Mouse (Mus musculus) neural tube, embryonic 14.5 days (tissue): ENCODE measurements at regions not wholly inside any gene's neighbourhood (a gene's known extent, or its start where the extent isn't known, plus 50 kb on each side); places are given as distances from the start of the nearest gene placed in this dataset.
"Not testable (repeated sequence)": the region's sequence is repeated elsewhere in the genome, so short reads cannot be mapped to it uniquely, and the experiment has no call there.

ENCODE experiments used
- ATAC-seq: fragments of 200-750 bp; cut with Nextera tagmentation; 2 replicates; pipeline ENCODE4 v1.8.0; 2017; ENCODE audit warnings: low read depth, mild to moderate bottlenecking, moderate TSS enrichment, moderate library complexity
- H3K27ac ChIP-seq: fragments of 300-500 bp; sonication (generic); 2 replicates; pipeline ENCODE4 v1.5.1; 2014; ENCODE audit warnings: low read depth, mild to moderate bottlenecking, control low read depth, low read length, moderate library complexity, mixed read lengths
- H3K27me3 ChIP-seq: fragments of 300-500 bp; sonication (generic); 2 replicates; pipeline ENCODE4 v1.6.1; 2014; ENCODE audit warnings: low read length; ENCODE audit not compliant: control insufficient read depth, insufficient read depth
- H3K36me3 ChIP-seq: fragments of 300-500 bp; sonication (generic); 2 replicates; pipeline ENCODE4 v1.6.1; 2014; ENCODE audit warnings: low read length, mixed read lengths; ENCODE audit not compliant: control insufficient read depth, insufficient read depth
- H3K4me1 ChIP-seq: fragments of 300-500 bp; sonication (generic); 2 replicates; pipeline ENCODE4 v1.6.1; 2014; ENCODE audit warnings: low read length; ENCODE audit not compliant: control insufficient read depth, insufficient read depth
- H3K4me2 ChIP-seq: fragments of 300-500 bp; sonication (generic); 2 replicates; pipeline ENCODE4 v1.6.1; 2014; ENCODE audit warnings: mild to moderate bottlenecking, low read depth, low read length, control low read depth
- H3K4me3 ChIP-seq: fragments of 300-500 bp; sonication (generic); 2 replicates; pipeline ENCODE4 v1.5.1; 2014; ENCODE audit warnings: low read depth, low read length, control low read depth, mixed read lengths
- H3K9ac ChIP-seq: fragments of 300-500 bp; sonication (generic); replicated peaks from 2 replicates; pipeline ENCODE4 v1.6.1; 2014; ENCODE audit warnings: low read depth, mild to moderate bottlenecking, control low read depth, low read length, mixed read lengths
- H3K9me3 ChIP-seq: fragments of 300-500 bp; sonication (generic); 2 replicates; pipeline ENCODE4 v1.6.1; 2016; ENCODE audit warnings: low read length; ENCODE audit not compliant: control insufficient read depth
- WGBS: fragments of 180-500 bp; shearing (Covaris S2); extraction: QIAGEN DNeasy Blood & Tissue Kit; methylation state at CpG from one replicate; pipeline ENCODE4 v1.1.7; 2014; 5-methylcytosine and 5-hydroxymethylcytosine counted together

GRCm38 (mm10) chr4:71306690-71307089, 451.1 kb downstream of the Gm11232 start:
- Histone ChIP-seq H3K4me3 (no peak overlapping the region), H3K9me3 (no peaks in the 10 kb centered on the region), H3K4me2 (no peak overlapping the region), H3K36me3 (no peaks in the 10 kb centered on the region), H3K27me3 (no peaks in the 10 kb centered on the region), H3K9ac (no peak overlapping the region), H3K27ac (no peak overlapping the region), H3K4me1 (no peaks in the 10 kb centered on the region)
- ATAC-seq = no peak
- 86% methylated on average over 6 of the region's 6 CpGs for WGBS

DNA sequence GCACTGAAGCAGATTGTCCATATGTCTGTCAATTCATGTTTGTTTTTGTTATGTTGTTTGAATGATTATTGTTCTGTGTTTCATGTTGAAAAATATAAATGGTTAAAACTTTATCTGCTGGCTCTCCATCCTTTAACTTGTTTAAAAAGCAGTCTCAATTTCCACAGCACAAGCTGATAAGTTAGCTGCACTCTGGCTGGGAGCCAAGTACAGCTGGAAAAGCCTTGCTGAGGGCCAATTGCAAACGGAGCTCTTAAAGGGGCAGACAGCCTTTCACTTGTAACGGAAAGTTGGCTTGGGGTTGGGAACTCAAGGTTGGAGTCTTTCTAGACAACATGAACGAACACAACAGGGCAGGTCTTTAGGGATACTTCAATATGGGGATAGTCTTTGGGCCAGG, 462.0 kb downstream of the Gm11232 start:
- not testable (repeated sequence) for ATAC-seq

DNA sequence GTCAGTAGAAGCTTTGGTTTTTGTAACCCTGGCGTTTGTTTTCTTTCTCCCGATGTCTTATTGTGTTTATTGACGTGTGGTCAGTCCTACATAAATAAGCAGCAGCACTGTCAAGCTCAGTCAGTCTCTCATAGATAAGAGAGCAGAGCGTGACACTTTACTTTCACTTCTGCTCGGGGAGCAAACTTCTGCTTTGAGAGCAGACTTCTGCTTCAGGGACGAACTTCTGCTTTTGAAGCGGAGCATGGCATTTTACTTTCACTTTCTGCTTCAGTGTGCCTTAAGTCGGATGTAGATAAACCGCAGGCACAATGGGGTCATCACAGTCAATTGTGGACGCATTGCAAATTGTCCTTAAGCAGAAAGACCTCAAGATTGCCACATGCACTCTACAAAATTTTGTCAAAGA, 466.0 kb downstream of the Gm11232 start:
- H3K4me1 ChIP-seq = no peaks in the 10 kb centered on the region
- H3K27ac ChIP-seq = no peak overlapping the region
- no peaks in the 10 kb centered on the region for H3K36me3 ChIP-seq
- no peak overlapping the region for H3K4me3 ChIP-seq
- no peak for ATAC-seq
- H3K9ac ChIP-seq = no peak overlapping the region
- H3K27me3 ChIP-seq = no peaks in the 10 kb centered on the region
- 0 out of 2 replicates have a peak, but pooled peaks cover 2% of the 10 kb centered on the region for H3K9me3 ChIP-seq
- 94% methylated on average over 10 of the region's 10 CpGs for WGBS
- H3K4me2 ChIP-seq = no peak overlapping the region

More for the DNA sequence above, 462.0 kb downstream of the Gm11232 start:
- H3K27ac ChIP-seq, H3K9ac ChIP-seq, H3K36me3 ChIP-seq, H3K27me3 ChIP-seq, H3K4me1 ChIP-seq, H3K9me3 ChIP-seq, H3K4me2 ChIP-seq, H3K4me3 ChIP-seq: not testable (repeated sequence)
- 80% methylated on average over 3 of the region's 3 CpGs for WGBS

DNA sequence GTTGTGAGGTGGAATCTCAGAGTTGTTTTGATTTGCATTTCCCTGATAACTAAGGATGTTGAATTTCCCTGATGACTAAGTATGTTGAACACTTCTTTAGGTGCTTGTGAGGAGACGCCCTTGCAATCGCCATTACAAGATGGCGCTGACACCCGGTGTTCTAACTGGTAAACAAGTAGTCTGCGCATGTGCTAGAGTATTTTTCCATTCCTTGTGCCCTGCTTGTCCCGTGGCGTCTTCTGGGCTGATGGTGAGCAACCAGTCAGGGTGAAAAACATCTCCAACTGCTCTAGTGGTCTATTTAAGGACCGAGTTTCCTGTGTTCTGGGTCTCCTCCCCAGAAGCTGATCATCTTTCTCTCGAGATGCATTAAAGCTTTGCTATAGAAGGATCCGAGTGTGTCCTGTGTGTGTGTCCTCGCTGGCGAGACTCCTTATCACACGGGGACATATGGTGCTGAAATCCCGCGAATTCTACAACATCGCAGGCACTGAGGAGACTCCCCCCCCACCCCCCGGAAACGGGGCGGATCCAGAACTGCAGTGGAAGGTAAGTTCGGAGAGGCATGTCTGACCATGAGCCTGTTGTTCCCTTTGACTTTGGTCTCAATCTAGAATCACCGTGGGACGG, 466.5 kb downstream of the Gm11232 start:
- H3K27me3 ChIP-seq, H3K4me1 ChIP-seq, H3K4me3 ChIP-seq, H3K27ac ChIP-seq, H3K9ac ChIP-seq, H3K36me3 ChIP-seq, H3K9me3 ChIP-seq, H3K4me2 ChIP-seq, ATAC-seq: not testable (repeated sequence)
- 94% methylated on average over 22 of the region's 22 CpGs for WGBS

- H3K9ac ChIP-seq = no peak overlapping the region
- H3K4me1 ChIP-seq = no peaks in the 10 kb centered on the region
- H3K9me3 ChIP-seq = 0 out of 2 replicates have a peak, but pooled peaks cover under 1% of the 10 kb centered on the region
- H3K4me2 ChIP-seq = no peak overlapping the region
- no peak overlapping the region for H3K27ac ChIP-seq
- H3K27me3 ChIP-seq = no peaks in the 10 kb centered on the region
- no peaks in the 10 kb centered on the region for H3K36me3 ChIP-seq
- ATAC-seq = no peak
- no peak overlapping the region for H3K4me3 ChIP-seq
- WGBS = 95% methylated on average over 1 of the region's 1 CpGs
Measured at GRCm38 (mm10) chr4:71283147-71283546, 474.6 kb downstream of the Gm11232 start.

GRCm38 (mm10) chr4:71279710-71280109, 478.1 kb downstream of the Gm11232 start:
- H3K4me2 ChIP-seq = no peak overlapping the region
- no peak for ATAC-seq
- H3K36me3 ChIP-seq = no peaks in the 10 kb centered on the region
- H3K9me3 ChIP-seq = no peaks in the 10 kb centered on the region
- H3K27me3 ChIP-seq = no peaks in the 10 kb centered on the region
- 88% methylated on average over 1 of the region's 1 CpGs for WGBS
- no peak overlapping the region for H3K9ac ChIP-seq
- no peak overlapping the region for H3K4me3 ChIP-seq
- H3K27ac ChIP-seq = no peak overlapping the region
- no peaks in the 10 kb centered on the region for H3K4me1 ChIP-seq

GRCm38 (mm10) chr4:71259897-71260296, 497.9 kb downstream of the Gm11232 start:
- H3K9me3 ChIP-seq = no peaks in the 10 kb centered on the region
- no peak overlapping the region for H3K4me3 ChIP-seq
- H3K4me2 ChIP-seq = no peak overlapping the region
- no peak for ATAC-seq
- no peaks in the 10 kb centered on the region for H3K27me3 ChIP-seq
- H3K27ac ChIP-seq = no peak overlapping the region
- no peaks in the 10 kb centered on the region for H3K4me1 ChIP-seq
- no peak overlapping the region for H3K9ac ChIP-seq
- no peaks in the 10 kb centered on the region for H3K36me3 ChIP-seq
- WGBS = 84% methylated on average over 2 of the region's 2 CpGs

DNA sequence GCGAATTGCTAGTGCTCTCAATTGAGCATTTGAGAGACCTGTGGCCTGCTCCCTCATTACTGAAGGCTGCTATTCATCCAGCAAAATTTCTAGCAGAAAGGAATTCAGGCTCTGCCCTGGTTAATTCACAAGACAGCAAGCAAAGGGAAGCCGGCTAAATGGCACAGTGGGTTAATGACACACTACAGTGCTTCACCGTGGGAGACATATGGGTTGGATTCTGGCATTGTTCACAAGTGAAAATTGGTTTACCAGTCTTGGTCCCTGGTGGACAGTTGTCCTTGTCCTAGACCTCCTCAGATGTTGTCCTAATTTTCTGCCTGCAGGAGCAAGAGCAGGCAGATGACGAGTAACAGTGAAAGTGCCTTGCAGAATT, 527.3 kb downstream of the Gm11232 start:
- H3K36me3 ChIP-seq = no peaks in the 10 kb centered on the region
- 14% methylated on average over 4 of the region's 4 CpGs for WGBS
- H3K4me2 ChIP-seq = no peak overlapping the region
- no peaks in the 10 kb centered on the region for H3K27me3 ChIP-seq
- no peak overlapping the region for H3K27ac ChIP-seq
- H3K4me1 ChIP-seq = 0 out of 2 replicates have a peak, but pooled peaks cover 7% of the 10 kb centered on the region
- no peak overlapping the region for H3K4me3 ChIP-seq
- ATAC-seq = peak; percentile 89
- H3K9ac ChIP-seq = no peak overlapping the region
- H3K9me3 ChIP-seq = no peaks in the 10 kb centered on the region

- ATAC-seq = peak; percentile 46
- WGBS = 35% methylated on average over 3 of the region's 3 CpGs
- Histone ChIP-seq H3K9me3 (no peaks in the 10 kb centered on the region), H3K27ac (no peak overlapping the region), H3K4me3 (no peak overlapping the region), H3K27me3 (no peaks in the 10 kb centered on the region), H3K4me1 (0 out of 2 replicates have a peak, but pooled peaks cover 7% of the 10 kb centered on the region), H3K36me3 (no peaks in the 10 kb centered on the region), H3K9ac (no peak overlapping the region), H3K4me2 (no peak overlapping the region)
Measured at GRCm38 (mm10) chr4:71229796-71230496, 527.8 kb downstream of the Gm11232 start.
